19 mouse cellular contexts compared by ENCODE assay signal in genomic region chr17:83882788-83883187, GRCm38 (mm10). TPM values are rescaled to one million over a fixed set of nuclear protein-coding genes. Genes with fewer than 3 reads are reported as not detected.
"Had no signal": no experiment of that assay in that cellular context is flagged by ENCODE, and none has a peak within 500 bp of the region (broad histone marks: within the 10 kb centered on the region; RNA-seq: fewer than 3 reads in every experiment).

No protein-coding gene starts in this region.

- DNase-seq: lung, adult 18-20 months; lung, embryonic 14.5 days; lung, postnatal 10 days; lung, postnatal 4 days; midbrain, embryonic 14.5 days; retina, postnatal 1 day; right cerebral cortex, adult 18-20 months; right cerebral cortex, postnatal 25 days; right cerebral cortex, postnatal 4 days; spleen, adult 18-20 months; thymus, adult 2 months; thymus, postnatal 25 days; thymus, postnatal 4 days had no signal

- H3K4me3 ChIP-seq: midbrain, embryonic 10.5 days; midbrain, embryonic 12.5 days; neural tube, embryonic 13.5 days; neural tube, embryonic 15.5 days; stomach, embryonic 15.5 days had no signal

- H3K27me3 ChIP-seq: midbrain, embryonic 12.5 days; neural tube, embryonic 13.5 days; neural tube, embryonic 15.5 days; stomach, embryonic 15.5 days had no signal

- H3K36me3 ChIP-seq: midbrain, embryonic 10.5 days; midbrain, embryonic 12.5 days; neural tube, embryonic 13.5 days; neural tube, embryonic 15.5 days; stomach, embryonic 15.5 days had no signal

- H3K4me2 ChIP-seq: lung, embryonic 14.5 days; midbrain, embryonic 12.5 days; neural tube, embryonic 13.5 days; neural tube, embryonic 15.5 days; stomach, embryonic 15.5 days had no signal

RNA-seq across cellular contexts. Expression of gene Haao, which starts 35.0 kb away (rescaled TPM):
- polyA plus RNA-seq: neural tube, embryonic 11.5 days; neural tube, embryonic 13.5 days had no signal
